Mouse (Mus musculus) G1E (cell line): ENCODE measurements at regions not wholly inside any gene's neighbourhood (a gene's known extent, or its start where the extent isn't known, plus 50 kb on each side); places are given as distances from the start of the nearest gene placed in this dataset.

Source experiments
- CTCF ChIP-seq: IDR thresholded peaks from 2 replicates; pipeline ENCODE4 v1.5.1; 2012; ENCODE audit warnings: low read depth, low read length, inconsistent platforms, mixed read lengths
- POLR2AphosphoS5 ChIP-seq: IDR thresholded peaks from 2 replicates; pipeline ENCODE4 v1.6.1; 2012; ENCODE audit warnings: low read depth, low read length, inconsistent platforms; ENCODE audit not compliant: insufficient replicate concordance
- TAL1 ChIP-seq: conservative IDR thresholded peaks from 2 replicates; pipeline ENCODE4 v1.6.1; 2012; ENCODE audit warnings: low read depth, low read length, inconsistent platforms, mixed read lengths

- TF ChIP-seq CTCF (no peak), TAL1 (no peak), POLR2AphosphoS5 (no peak)
Observed at GRCm38 (mm10) chr13:3744870-3745269, 59.2 kb downstream of the Calml3 start.
